Mouse (Mus musculus): ENCODE measurements around the gene Hikeshi.

Hikeshi gene

DNA sequence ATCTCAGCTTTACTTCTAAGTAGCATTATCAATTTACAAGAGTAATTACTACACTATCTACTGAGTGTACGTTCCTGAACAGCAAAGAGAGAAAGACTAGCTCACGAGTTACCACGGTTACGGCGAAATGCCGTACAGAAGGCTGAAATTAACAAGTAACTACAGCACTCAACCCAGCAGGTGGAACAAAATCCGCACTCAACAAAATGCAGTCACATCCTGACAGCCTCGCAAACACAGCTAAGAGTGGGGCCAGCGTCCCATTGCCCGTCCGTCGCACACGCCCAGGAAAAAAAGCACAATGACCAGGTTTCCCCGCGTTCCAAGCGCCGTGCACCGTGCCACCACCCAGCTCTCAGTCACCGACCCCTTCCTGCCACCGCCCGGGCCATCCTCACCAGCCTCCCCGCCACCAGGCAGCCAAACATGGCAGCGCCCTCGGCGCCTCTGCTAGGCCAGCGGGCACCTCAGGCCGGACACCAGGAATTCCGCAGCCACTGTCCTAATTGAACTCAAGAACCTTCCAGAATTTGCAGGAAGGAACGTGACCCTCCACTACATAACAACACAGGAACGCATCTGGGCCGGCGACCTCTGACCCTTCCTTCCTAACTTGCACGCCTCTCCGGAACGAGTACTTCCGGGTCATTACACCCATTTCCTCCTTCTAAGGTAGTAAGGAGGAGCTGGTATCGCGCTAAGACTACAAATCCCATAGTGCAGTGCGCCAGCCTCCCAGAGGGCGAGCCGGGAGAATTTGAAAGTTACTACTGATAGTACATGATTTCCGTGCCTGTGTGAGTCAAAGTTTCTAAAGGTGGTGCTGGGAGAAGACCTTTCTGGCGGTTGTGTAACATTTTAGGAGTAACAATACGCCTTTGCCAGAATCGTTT lies at the start of gene Hikeshi:
Gene Hikeshi, minus strand, starts transcription at position 634 of the 893 bp plus-strand sequence.
- DNase-seq = peak; percentile 93 to 95

DNA sequence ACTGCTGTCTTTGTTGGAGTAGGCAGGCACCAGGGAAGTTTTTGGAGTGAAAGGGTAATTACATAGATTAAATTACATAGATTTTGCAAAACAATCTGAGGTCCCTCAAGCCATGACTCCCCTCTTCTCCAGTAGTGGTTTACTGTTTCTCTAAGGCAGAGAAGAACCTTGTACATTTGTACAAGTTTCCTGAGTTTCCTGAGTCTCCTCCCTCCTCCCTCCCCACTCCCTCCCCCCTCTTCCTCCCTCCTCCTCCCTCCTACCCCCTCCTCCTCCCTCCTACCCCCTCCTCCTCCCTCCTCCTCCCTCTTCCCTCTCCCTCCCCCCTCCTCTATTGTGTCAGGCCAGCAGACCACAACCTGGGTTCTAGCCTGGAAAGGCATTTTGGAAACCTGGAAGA lies 43.4 kb upstream of the Hikeshi start:
- no peak for DNase-seq

DNA sequence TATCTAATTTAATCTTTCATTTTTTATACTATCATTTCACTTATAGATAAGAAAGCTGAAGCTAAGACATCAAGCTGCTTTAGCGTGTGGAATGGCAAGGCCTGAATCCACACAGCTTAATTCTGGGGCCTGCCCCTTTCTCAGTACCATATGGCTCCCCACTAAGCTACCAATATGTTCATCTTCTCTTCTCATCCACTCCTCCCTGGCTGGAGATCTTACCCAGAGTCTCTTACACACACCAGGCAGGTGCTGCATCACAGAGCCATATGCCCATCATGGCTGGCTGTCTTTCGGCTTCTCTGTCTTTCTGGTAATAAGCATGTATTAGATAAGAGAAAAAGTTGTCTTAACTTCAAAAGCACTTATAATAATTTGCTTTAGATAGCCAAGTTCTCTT lies 42.4 kb upstream of the Hikeshi start:
- no peak for DNase-seq

DNA sequence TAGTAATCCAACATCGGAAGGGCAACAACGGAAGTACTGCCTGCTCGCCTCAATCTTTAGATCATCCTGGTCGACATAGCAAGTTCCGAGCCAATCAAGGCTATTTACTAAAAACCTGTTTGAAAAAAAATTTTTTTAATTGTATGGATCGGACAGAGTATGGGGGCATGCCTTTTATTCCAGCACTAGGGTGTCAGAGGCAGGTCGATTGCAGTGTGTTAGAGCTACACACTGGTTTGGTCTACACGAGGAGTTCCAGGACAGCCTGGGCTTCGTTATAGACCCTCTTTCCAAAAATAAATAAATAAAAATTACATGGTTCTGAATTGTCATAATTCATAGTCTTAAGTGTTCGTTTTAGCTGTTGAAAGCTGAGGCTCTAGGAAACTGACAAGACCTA lies 40.6 kb upstream of the Hikeshi start:
- no peak for DNase-seq

DNA sequence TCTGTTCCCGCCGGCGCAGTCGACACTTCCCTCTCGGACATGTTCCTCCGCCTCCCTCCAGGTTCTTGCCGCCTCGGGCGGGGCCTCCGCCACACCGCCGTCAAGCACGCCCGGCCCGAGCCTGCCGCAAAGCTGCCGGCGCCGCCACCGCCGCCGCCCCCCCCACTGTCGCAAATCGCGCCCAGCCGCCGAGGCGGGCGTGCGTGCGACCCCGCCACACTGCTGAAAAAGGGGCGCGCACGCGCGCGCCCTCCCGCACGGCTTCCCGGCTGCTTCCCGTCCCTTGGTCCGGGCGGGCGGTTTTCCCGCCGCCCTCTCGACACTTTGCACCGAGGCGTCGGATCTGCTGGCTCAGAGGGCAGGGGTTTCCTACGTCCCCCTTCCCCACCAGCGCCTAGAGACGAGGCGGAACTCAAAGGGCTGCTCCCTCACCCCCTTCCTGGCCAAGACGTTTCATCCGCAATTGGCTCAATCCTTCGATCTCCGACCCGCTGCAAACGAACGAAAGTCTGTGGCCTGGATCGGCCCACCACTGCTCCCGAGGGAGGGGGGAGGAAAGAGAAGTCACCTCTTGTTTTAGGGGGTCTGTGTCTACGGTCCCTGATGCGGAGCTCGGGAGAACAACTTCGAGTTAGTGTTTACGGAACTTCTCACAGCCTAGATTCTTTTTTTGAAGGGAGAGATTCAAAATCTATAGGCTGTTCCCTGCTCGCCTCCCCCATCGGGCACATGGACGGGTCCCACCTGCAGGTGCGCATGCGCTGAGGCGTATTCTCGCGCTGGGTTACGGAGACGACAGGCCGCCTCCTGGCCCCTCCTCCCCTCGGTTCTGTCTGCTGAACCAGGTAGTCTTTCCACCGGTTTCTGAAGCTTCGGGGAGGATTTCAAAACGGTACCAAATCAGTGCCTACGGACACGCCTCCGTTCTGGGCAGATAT lies 39.8 kb upstream of the Hikeshi start, which contains the start of gene Eed:
Gene Eed, minus strand, starts transcription at position 499 of the 938 bp plus-strand sequence.
- peak; percentile 96 to 98 for DNase-seq

DNA sequence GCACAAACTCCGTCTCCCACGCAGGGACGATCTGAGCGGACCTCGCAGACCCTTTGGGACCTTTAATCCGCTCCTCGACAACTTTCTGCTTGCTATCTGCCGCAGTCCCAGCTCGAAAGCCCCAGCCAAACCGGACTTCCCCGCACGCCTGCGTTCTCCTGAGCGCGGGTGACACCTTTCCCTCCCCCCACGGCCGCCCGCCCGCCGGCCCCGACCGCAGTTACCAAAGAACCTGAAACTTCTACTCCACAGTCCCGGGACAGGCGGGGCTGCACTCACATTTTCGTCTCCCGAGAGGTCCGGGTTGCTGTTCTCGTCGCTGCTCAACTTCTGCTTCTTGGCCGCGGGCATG lies 39.1 kb upstream of the Hikeshi start:
- DNase-seq = no peak

DNA sequence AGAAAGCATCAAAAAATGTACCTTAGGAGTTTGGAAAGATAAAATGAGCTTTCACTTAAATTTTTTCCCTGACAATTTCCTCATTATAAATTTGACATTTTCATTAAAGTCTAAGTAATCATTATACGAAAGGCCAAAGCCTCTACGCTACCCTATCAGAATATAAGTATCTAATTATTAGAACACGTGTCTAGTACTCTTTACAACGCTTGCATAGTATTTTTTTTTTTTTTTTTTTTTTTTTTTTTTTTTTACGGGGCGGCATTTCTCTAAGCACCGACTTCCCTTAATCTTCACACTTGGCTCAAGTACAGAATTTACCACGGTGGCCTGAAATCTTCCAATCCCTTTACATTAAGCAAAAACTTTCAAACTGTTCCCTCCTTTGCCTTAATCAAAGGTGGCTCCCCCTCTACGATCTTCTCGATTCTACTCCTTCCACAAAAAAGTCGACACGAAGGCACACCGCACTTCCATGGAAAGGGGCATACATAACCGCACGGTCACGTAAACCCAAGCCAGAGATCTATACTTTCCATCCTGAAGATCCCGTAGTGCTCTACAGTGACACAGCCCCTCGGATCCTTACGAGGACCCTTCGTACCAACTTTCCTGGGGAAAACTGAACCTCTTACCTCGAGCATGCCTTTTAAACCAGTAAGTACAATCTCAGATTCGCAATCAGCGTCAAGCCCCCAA lies 38.6 kb upstream of the Hikeshi start:
- no peak for DNase-seq

DNA sequence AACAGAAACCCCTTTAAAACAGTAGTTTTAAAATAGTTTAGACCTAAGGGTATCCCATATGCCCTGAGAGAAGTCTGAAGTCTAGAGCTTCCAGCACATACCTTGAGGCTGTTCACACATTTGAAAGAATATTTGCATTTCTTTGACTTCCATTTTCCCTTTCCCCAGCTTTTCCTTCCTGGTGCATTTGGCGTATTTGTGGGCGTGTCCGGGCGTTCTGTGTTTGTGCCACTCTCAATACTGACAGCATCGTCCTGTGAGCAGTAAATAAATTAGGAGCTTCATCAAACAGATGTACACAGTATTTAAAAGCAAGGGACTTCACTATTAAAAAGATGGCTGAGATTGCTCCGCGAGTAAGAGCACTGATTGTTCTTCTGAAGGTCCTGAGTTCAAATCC lies 35.8 kb upstream of the Hikeshi start:
- no peak for DNase-seq

DNA sequence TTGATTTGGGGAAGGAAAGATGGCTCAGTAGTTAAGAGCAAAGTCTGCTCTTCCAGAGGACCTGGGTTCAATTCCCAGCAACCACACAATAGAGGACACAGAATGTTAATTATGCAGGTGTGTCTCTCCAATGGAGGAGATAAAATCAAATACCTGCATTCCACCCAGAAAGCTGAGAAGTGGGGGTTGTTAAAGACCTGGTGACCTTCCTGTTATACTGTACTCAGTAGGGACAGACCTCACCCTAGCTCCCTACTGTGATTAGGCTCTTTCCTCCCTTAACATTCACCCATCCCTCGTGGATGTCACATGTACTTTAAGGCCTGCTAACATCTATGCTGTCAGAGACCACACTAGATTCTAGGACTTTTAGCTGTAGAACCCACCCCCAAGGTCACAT lies 34.6 kb upstream of the Hikeshi start:
- no peak for DNase-seq

DNA sequence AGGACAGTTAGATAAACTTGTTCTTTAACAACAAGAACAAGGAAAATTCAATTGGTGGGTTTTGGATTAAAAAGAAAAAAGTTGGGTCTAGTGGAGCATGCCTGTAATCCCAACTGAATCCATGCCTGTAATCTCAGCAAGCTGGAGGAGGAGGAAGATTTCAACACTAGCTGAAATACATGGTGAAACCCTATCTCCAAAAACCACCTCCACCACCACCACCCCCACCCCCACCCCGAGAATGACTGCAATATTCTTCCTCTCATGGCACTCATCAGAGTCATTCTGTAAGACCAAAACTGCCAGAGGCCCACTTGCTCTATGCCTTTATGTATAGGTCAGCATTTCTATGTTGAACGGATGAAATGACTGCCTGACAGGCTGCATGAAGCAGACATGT lies 26.2 kb upstream of the Hikeshi start:
- no peak for DNase-seq

DNA sequence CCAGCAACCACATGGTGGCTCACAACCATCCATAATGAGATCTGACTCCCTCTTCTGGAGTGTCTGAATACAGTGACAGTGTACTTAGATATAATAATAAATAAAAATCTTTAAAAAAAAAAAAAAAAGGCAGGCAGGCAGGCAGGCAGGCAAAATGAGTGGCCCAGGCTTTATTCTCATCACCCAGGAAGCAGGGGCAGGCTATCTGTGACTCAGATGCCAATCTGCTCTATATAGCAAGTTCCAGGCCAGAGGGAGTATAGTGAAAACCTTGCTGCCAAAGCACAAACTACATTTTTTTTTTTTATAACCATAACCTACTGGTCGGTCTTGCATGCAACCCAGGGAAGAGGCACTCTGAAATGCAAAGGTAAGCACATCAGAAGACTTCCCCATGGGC lies 25.8 kb upstream of the Hikeshi start:
- no peak for DNase-seq

DNA sequence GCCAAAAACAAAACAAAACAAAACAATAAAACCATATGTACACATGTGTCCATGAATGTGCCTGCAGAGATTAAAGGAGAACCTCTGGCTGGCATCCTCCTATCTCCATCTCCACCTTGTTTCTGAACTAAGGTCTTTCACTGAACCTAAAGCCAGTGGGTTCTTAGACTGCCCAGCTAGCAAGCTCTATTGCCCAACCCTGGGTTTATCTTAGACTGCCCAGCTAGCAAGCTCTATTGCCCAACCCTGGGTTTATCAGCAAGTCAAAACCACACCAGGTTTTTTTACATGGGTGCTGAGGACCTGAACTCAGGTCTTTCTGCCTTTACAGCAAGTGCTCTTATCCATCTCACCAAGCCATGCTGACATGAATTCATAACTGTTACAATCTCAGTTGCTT lies 22.1 kb upstream of the Hikeshi start:
- DNase-seq = no peak

DNA sequence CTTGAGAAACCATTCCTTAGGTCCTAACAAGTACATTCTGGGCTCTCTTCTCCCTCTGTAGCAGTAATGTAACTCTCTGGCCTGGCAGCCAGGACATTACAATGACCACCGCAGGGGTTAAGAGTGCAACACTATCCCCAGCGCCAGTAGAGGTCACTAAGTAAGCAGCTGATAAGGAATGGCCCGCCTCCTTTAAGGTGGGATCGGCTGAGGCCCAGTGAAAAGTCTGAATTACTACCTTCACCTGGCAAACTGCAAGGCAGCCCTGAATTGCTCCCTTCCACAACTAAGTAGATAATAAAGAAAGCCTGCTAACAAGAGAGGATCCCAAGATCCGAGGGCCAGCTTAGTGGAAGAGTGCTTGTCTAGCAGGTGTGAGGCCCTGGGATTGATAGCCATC lies 16.3 kb upstream of the Hikeshi start:
- no peak for DNase-seq

DNA sequence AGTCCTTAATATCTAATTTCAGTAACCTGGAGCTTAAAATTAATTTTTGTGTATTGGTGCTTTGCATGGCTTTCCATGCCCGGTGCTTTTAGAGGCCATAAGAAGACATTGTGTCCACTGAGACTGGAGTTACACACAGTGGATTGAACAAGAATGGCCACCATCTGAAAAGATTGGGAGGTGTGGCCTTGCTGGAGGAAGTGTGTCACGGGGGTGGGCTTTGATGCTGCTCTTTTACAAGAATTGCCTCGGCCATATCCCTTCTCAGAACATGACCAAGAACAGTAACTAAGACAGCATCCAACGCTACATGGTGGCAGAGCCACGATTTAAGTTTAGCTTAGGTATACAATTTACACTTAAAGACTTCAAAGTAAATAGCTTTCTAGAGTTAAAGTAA lies 13.3 kb upstream of the Hikeshi start:
- no peak for DNase-seq

DNA sequence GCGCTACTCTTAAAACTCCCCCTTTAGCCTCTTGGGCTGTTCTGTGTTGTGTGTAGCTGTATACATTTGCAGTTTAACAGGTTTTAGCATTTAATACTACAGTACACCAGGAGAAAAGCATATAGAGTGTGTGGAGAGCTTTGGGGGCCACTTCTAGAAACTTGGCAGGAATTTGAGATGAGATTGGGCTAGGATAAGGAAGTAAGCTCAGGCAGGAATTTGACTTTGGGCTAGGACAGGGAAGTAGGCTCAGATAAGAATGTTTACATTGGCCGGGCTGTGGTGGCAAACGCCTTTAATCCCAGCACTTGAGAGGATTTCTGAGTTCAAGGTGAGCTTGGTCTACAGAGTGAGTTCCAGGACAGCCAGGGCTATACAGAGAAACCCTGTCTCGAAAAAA lies 8.4 kb upstream of the Hikeshi start:
- no peak for DNase-seq

DNA sequence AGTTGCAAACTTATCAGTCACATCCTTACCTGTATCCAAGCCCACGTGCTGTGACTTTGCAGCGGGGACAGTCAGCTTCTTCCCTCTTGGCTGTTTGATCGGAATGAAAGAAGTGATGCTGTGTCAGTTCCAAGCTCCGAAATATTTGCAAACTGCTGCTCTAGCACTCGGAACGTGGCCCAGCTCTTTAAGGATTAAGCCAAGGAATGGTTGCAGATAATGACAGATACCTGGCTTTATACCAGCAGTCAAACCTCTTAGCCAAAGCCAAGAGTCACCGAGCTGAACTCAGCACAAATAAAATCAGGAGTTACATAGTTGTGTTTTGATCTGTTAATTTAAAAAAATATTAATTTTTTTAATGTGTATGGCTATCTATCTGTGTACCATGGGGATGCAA lies 7.0 kb upstream of the Hikeshi start:
- DNase-seq = no peak

DNA sequence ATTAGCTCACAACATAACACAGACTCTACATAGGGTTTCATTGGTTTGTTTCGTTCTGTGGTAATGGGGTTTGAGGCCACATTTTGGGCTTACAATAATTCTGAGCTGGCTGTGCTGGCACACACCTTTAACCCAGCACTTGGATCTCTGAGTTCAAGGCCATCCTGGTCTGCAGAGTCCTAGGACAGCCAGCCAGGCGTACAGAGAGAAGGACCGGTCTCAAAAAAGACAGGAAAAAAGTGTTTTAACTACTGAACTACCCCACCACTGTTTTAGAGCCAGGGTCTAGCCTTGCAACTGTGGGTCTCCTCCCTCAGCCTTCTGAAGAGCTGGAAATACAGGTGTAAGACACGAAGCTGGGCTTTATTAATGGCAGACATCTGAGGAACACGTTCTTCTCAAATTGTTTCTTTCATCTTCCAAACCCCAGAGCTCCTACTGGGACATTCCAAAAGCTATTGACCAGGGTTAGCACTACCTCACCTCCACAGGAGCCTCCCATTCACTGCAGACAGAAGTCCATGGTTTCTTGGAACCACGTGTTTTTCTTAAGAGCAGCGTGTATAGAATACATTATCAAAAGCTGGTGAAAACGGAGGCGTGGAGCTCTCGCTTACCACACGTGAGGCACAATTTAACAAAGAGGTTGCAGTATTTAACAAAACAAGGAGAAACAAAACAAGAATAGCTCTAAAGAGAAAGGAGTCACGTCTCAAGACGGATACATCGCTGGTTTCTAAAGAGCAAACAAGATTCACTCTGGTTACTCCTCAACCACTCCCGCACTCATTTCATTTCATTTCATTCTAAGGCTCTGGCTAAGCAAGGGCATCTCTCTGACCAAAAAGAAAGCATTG lies 1.3 kb downstream of the Hikeshi start:
- peak in 1 of 2 experiments; percentile 3 for DNase-seq

DNA sequence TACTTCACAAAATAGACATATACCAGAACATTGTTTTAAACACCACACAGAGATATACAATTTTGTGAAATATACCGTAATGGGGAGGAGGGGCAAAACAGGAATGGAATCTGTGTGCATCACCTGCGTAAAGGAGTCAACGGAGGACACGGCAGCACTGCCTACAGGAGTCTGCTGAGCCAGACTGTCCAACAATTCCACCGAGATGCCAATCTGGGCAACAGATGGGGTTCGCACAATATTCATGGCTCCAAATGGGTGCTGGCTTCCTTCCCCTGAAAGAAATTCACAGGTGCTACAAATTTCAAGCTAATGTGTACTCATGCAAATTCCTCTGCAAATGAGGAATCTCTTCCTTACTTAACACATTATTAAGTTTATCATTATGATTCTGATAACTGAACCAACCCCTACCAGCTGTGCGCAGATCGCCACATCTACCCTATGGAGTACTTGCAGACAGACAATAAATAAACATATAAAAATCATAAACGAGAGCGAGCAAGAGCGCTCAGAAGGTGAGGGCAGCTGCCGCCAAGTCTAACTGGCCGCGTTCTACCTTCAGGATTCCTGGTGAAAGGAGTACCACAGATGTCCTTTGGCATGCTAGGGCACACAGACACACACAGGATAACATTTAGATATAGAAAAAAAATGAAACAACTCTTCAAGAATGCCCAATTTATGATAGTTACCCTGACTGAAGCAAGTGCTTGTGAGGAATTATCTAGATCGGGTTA lies 17.4 kb downstream of the Hikeshi start:
- DNase-seq = no peak

DNA sequence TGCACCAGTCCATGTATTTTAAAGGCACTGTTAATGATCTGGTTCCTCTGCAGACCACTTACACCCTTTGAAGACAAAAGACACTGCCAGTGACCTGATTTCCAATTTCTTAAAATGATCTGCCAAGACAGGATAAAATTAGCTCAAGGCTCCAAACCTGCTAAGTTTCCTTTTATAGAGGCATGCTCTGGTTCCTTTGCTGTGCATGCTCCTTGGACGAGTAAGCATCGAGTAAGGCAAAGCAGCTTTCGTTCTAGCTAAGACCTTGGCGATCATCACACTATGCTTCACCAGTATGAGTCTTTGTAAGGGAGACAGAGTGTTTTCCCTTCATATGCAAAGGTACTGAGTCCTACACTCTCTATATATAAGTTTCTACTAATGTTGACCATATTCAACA lies 23.2 kb downstream of the Hikeshi start:
- no peak for DNase-seq

DNA sequence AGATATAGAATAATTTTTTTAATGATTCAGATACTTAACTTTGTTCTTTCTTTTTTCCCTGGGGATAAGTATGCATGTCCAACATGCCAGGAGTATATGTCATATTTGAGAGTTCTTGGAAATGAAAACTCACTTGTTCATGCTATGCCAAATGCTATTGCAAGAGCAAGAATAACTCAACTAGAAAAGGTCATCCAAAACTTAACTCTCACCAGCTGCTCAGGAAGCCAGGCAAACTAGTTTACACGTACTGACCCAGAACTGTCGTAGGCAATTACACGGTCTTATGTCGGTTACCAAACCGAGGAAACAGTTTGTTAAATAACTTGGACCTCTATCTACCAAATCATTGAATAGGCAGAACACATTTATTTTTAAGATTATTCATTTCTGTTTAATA lies 24.3 kb downstream of the Hikeshi start:
- no peak for DNase-seq

DNA sequence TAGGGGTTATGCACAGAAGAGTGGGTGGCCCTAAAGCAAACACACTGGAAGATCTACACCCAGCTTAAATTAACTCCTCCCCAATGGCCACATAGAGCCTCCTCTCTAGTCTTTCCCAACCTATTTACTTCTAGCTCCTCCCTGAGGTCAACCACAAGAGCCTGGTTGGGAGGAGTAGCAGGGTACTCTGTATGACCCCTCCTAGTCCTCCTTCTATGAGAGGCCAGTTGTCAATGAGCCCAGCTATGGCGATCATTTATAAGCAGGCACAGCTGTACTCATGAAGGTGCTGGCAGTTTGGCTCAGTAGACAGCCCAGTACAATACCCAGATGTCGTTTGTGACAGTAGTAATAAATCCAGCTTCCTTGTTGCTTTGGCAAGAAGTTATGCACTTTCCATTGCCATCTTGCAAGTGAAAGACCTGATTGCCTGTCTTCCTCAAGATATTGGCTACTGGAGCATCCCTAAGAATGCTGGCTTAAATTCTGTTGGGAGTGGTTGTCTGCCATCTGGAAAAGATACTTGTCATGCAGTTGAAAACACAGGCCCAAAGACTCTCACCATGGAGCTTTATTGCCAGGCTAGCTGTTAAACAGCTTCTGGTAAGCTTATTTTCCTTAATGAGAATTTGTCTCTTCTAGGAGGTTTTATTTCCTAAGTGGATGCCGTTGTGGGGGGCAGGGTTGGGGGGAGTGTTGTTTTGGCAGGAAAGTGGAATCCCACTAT lies 27.4 kb downstream of the Hikeshi start:
- DNase-seq = no peak
